Mouse (Mus musculus): ENCODE measurements at regions not wholly inside any gene's neighbourhood (a gene's known extent, or its start where the extent isn't known, plus 50 kb on each side); places are given as distances from the start of the nearest gene placed in this dataset.

DNA sequence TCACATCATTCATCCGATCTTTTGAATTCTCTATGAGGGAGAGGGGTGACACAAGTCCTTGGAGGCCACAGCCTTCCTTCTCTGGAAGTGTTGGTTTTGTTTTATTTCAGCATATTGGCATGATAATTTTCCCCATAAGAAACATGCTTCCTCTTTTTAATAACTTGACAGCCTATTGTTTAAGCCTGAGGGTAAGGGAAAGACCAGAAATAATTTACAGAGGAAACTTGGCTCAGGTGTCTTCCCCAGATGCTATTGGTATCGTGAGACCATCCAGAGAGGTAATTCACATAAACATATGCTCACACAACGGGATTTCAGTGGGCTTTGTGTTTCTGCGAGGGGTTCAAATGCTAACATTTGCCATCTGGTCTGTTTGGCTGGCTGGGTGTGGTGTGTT, 212.0 kb downstream of the Sptssa start:
- no peak overlapping the region for H3K4me3 ChIP-seq (replicated peaks; ENCODE audit: low read length)
- H3K9ac ChIP-seq (ENCODE audit: low read depth, low read length, severe bottlenecking), result no peak overlapping the region
- 39% methylated on average over 4 of the region's 4 CpGs for WGBS
- ATAC-seq (ENCODE audit: low FRiP score, low read depth), result no peak
- H3K27ac ChIP-seq (replicated peaks; ENCODE audit: low read depth, low read length), result no peak overlapping the region
- TF ChIP-seq POLR2A (IDR thresholded peaks at IDR 0.05; ENCODE audit: borderline replicate concordance, extremely low read depth, insufficient read depth, insufficient read length), result no peak
- no peak for DNase-seq (ENCODE audit: low spot score)
- H3K4me2 ChIP-seq (replicated peaks; ENCODE audit: low read depth, low read length, severe bottlenecking), result no peak overlapping the region
- no peaks in the 10 kb centered on the region for H3K36me3 ChIP-seq (ENCODE audit: control insufficient read depth, insufficient read depth, low read length)
- no peaks in the 10 kb centered on the region for H3K9me3 ChIP-seq (ENCODE audit: control insufficient read depth, low read length)
- H3K4me1 ChIP-seq (ENCODE audit: control insufficient read depth, insufficient read depth, low read length), result 0 out of 2 replicates have a peak, but pooled peaks cover 9% of the 10 kb centered on the region
- H3K27me3 ChIP-seq (ENCODE audit: control insufficient read depth, insufficient read depth, low read length), result no peaks in the 10 kb centered on the region

DNA sequence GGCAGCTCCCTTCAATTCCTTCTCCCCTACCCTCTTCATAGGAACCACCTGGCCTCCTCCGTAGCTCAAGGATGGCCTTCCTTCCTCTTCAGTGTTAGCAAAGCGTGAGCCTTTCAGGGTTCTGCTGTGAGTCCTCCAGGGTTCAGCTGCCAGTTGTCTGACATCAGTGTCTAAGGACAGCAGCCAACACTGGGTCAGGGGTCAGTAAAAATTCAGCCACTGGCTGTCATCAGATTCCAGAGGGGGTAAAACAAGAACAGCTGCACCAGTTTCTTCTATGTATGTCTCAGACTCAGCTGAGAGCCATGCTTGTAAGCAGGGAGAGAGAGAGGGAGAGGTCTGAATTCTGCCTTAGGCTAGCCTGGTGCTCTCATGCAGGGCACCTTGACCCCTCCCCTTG, 213.1 kb downstream of the Sptssa start:
- TF ChIP-seq POLR2A (IDR thresholded peaks at IDR 0.05; ENCODE audit: borderline replicate concordance, extremely low read depth, insufficient read depth, insufficient read length), result no peak
- Histone ChIP-seq H3K9ac (ENCODE audit: low read depth, low read length, severe bottlenecking) (no peak overlapping the region), H3K36me3 (ENCODE audit: control insufficient read depth, insufficient read depth, low read length) (no peaks in the 10 kb centered on the region), H3K4me2 (replicated peaks; ENCODE audit: low read depth, low read length, severe bottlenecking) (no peak overlapping the region), H3K27ac (replicated peaks; ENCODE audit: low read depth, low read length) (no peak overlapping the region), H3K4me1 (ENCODE audit: control insufficient read depth, insufficient read depth, low read length) (0 out of 2 replicates have a peak, but pooled peaks cover 7% of the 10 kb centered on the region), H3K9me3 (ENCODE audit: control insufficient read depth, low read length) (no peaks in the 10 kb centered on the region), H3K4me3 (replicated peaks; ENCODE audit: low read length) (no peak overlapping the region), H3K27me3 (ENCODE audit: control insufficient read depth, insufficient read depth, low read length) (no peaks in the 10 kb centered on the region)
- DNase-seq (ENCODE audit: low spot score) (no peak), ATAC-seq (ENCODE audit: low FRiP score, low read depth) (no peak)
- 86% methylated on average over 2 of the region's 2 CpGs for WGBS

DNA sequence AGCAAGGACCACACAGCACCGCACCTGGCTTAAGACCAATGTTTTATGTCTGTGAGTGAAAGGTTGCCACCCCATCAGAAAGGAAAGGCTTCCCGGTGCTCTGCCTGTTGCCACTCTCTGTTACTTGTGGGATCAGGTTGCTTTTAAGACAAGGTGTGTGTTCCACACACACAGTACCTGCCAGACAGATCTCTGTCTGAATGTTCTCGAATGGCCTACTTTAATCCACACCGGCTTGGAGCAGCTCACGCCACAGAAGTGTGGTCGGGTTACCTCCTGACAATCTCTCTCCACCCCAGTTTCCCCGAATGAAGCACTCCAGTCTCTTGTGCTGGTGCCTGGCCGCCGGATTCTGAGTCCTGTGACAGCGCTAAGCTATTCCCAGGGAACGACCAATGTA, 214.0 kb downstream of the Sptssa start:
- 60% methylated on average over 11 of the region's 11 CpGs for WGBS
- H3K9me3 ChIP-seq (ENCODE audit: control insufficient read depth, low read length), result no peaks in the 10 kb centered on the region
- ATAC-seq (ENCODE audit: low FRiP score, low read depth) (no peak), DNase-seq (ENCODE audit: low spot score) (no peak)
- no peak for TF ChIP-seq POLR2A (IDR thresholded peaks at IDR 0.05; ENCODE audit: borderline replicate concordance, extremely low read depth, insufficient read depth, insufficient read length)
- H3K4me1 ChIP-seq (ENCODE audit: control insufficient read depth, insufficient read depth, low read length), result 0 out of 2 replicates have a peak, but pooled peaks cover 5% of the 10 kb centered on the region
- H3K4me2 ChIP-seq (replicated peaks; ENCODE audit: low read depth, low read length, severe bottlenecking), result no peak overlapping the region
- H3K4me3 ChIP-seq (replicated peaks; ENCODE audit: low read length), result no peak overlapping the region
- no peak overlapping the region for H3K27ac ChIP-seq (replicated peaks; ENCODE audit: low read depth, low read length)
- no peaks in the 10 kb centered on the region for H3K27me3 ChIP-seq (ENCODE audit: control insufficient read depth, insufficient read depth, low read length)
- H3K36me3 ChIP-seq (ENCODE audit: control insufficient read depth, insufficient read depth, low read length), result no peaks in the 10 kb centered on the region
- H3K9ac ChIP-seq (ENCODE audit: low read depth, low read length, severe bottlenecking), result no peak overlapping the region

- Histone ChIP-seq H3K4me1 (ENCODE audit: control insufficient read depth, insufficient read depth, low read length) (0 out of 2 replicates have a peak, but pooled peaks cover 5% of the 10 kb centered on the region), H3K4me3 (replicated peaks; ENCODE audit: low read length) (no peak overlapping the region), H3K36me3 (ENCODE audit: control insufficient read depth, insufficient read depth, low read length) (no peaks in the 10 kb centered on the region), H3K9me3 (ENCODE audit: control insufficient read depth, low read length) (no peaks in the 10 kb centered on the region), H3K27ac (replicated peaks; ENCODE audit: low read depth, low read length) (no peak overlapping the region), H3K9ac (ENCODE audit: low read depth, low read length, severe bottlenecking) (no peak overlapping the region), H3K27me3 (ENCODE audit: control insufficient read depth, insufficient read depth, low read length) (no peaks in the 10 kb centered on the region), H3K4me2 (replicated peaks; ENCODE audit: low read depth, low read length, severe bottlenecking) (no peak overlapping the region)
- no peak for DNase-seq (ENCODE audit: low spot score)
- no peak for ATAC-seq (ENCODE audit: low FRiP score, low read depth)
- WGBS, result 68% methylated on average over 6 of the region's 6 CpGs
- no peak for TF ChIP-seq POLR2A (IDR thresholded peaks at IDR 0.05; ENCODE audit: borderline replicate concordance, extremely low read depth, insufficient read depth, insufficient read length)
These were observed 215.4 kb downstream of the Sptssa start for GRCm38 (mm10) chr12:54440851-54441593.

- DNase-seq (ENCODE audit: low spot score) (no peak), ATAC-seq (ENCODE audit: low FRiP score, low read depth) (no peak)
- no peak for TF ChIP-seq POLR2A (IDR thresholded peaks at IDR 0.05; ENCODE audit: borderline replicate concordance, extremely low read depth, insufficient read depth, insufficient read length)
- no peak overlapping the region for H3K4me2 ChIP-seq (replicated peaks; ENCODE audit: low read depth, low read length, severe bottlenecking)
- H3K4me3 ChIP-seq (replicated peaks; ENCODE audit: low read length), result no peak overlapping the region
- no peak overlapping the region for H3K9ac ChIP-seq (ENCODE audit: low read depth, low read length, severe bottlenecking)
- H3K36me3 ChIP-seq (ENCODE audit: control insufficient read depth, insufficient read depth, low read length), result no peaks in the 10 kb centered on the region
- no peak overlapping the region for H3K27ac ChIP-seq (replicated peaks; ENCODE audit: low read depth, low read length)
- H3K9me3 ChIP-seq (ENCODE audit: control insufficient read depth, low read length), result no peaks in the 10 kb centered on the region
- no peaks in the 10 kb centered on the region for H3K27me3 ChIP-seq (ENCODE audit: control insufficient read depth, insufficient read depth, low read length)
- whole genome bisulfite sequencing, result 71% methylated on average over 4 of the region's 4 CpGs
- no peaks in the 10 kb centered on the region for H3K4me1 ChIP-seq (ENCODE audit: control insufficient read depth, insufficient read depth, low read length)
These were observed 217.6 kb downstream of the Sptssa start for GRCm38 (mm10) chr12:54438793-54439192.

All from limb, embryonic 14.5 days (tissue).